Mouse (Mus musculus) kidney, adult 2 months (tissue): ENCODE measurements around the gene Bcar3.

ENCODE experiments used
- CTCF ChIP-seq: fragments of 200-500 bp; conservative IDR thresholded peaks from 2 replicates; pipeline ENCODE4 v1.5.1; 2011; ENCODE audit warnings: low read depth, mild to moderate bottlenecking, control low read depth, low read length, moderate library complexity, mixed read lengths; ENCODE audit not compliant: insufficient read depth, insufficient read length
- POLR2A ChIP-seq: fragments of 200-500 bp; IDR thresholded peaks from one replicate; pipeline ENCODE4 v1.6.1; 2011; ENCODE audit warnings: low read depth, low read length, control low read depth

DNA sequence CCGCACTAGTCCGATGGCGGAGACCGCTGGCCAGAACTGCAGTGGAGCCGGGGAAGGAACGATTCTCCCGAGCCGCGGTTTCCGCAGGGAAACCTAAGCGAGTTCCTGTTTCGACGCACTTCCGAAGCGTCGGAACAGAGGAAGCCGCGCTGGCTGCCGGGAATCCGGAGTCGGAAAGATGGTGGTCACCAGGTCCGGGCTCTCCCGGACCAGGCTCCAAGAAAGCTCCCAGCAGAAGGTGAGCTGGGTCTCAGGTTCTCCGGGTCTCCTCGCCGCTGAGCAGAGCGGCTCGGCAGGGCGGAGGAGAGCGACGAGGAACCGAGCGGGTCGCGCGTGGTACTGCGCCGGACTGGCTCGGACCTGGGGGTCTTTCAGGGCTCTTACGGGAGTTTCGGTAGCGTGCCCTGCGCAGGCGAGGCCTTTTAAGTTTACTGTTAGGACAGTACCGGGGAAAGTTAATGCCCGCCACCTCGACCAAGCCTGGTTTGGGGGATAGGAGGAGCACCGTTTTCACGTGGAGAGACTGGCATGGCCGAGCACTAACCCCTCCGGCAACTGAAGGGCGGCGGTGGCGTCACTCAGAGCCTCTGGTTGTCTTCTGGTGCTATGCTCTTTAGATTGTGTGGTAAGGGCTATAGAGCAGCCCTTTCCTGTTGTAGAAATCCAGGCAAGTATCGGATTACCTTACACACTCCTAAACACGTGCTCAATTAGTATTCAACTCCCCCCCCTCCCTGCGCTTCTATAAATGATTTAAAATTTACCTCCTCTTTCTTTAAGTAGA lies 19.5 kb upstream of the Bcar3 start, which contains the start of gene Dnttip2:
- TF ChIP-seq POLR2A: peak; percentile 71
- no peak for TF ChIP-seq CTCF
